Mouse (Mus musculus): ENCODE data around the gene Hdac5. TPM values are rescaled to one million over a fixed set of nuclear protein-coding genes. Genes with fewer than 3 reads are reported as not detected.

Gene Hdac5
- polyA plus RNA-seq, 1 experiment: 96.3 TPM

DNA sequence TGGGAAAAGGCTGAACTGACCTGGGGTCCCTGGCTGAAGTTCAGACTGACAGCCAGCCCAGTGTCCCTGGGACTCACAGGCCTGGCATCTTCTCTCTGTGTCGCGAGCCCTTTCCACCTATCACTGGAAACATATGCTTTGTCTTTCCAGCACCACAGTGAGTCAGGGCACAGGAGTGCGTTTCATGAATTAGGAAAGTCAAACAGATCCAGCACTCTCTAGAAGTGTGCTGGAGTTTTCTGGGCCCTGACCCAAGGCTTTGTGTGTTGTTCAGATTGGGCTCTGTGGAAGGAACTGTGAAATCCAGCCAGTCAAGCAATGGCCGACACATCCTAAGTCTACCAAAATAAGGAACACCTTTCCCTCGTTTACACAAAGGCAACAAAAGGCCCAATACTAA lies 4.7 kb downstream of the Hdac5 start:
- no peak overlapping the region for H3K27ac ChIP-seq (ENCODE audit: insufficient read depth, low read depth, low read length)
- TF ChIP-seq POLR2A (IDR thresholded peaks at IDR 0.05; ENCODE audit: borderline replicate concordance, low read depth, low read length) (no peak), CTCF (IDR thresholded peaks at IDR 0.05; ENCODE audit: low read depth, low read length) (no peak)
- H3K4me1 ChIP-seq (ENCODE audit: control insufficient read depth, insufficient read depth, low read length): peaks cover 45% of the 10 kb centered on the region
- no peak overlapping the region for H3K4me3 ChIP-seq (ENCODE audit: insufficient read depth, low read length)

DNA sequence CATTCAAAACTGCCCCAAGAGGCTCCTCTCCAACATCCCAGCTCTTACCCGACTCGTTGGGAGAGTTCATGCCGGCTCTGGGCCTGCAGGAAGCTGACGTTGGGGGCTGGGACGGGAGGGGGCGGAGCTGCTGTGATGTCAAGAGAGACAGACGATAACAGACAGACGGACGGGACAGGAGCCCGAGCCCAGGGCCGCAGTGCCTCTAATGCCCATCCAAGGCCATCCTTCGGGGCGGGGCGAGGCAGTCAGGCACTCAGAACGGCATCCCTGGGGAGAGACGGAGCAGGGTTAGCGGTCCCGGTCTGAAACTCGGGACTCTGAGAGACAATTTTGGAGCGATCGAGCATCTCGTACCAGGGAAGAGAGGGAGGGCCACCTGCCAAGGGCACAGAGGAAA lies 5.3 kb downstream of the Hdac5 start:
- TF ChIP-seq CTCF (IDR thresholded peaks at IDR 0.05; ENCODE audit: low read depth, low read length) (no peak), POLR2A (IDR thresholded peaks at IDR 0.05; ENCODE audit: borderline replicate concordance, low read depth, low read length) (no peak)
- Histone ChIP-seq H3K4me3 (ENCODE audit: insufficient read depth, low read length) (no peak overlapping the region), H3K4me1 (ENCODE audit: control insufficient read depth, insufficient read depth, low read length) (peaks cover 51% of the 10 kb centered on the region), H3K27ac (ENCODE audit: insufficient read depth, low read depth, low read length) (no peak overlapping the region)

DNA sequence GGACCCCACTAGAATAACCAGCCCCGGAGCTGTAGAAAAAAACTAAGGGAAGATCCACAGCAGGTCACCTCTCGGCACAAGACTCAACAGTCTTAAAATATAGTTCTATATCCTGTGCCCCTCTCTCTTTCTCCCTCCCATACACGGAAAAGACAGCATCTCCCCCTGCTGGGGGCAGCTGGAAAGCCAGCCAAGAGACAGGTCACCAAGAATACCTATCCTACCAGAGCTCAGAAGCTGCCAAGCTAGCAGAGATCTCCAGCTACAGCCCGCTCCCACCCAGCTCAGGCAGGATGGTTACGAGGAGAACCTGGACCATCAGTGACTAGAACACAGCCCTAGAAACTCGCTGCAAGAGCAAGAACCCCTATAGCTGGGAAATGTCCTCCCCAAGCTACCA lies 6.8 kb downstream of the Hdac5 start:
- H3K4me1 ChIP-seq (ENCODE audit: control insufficient read depth, insufficient read depth, low read length): peaks cover 53% of the 10 kb centered on the region

DNA sequence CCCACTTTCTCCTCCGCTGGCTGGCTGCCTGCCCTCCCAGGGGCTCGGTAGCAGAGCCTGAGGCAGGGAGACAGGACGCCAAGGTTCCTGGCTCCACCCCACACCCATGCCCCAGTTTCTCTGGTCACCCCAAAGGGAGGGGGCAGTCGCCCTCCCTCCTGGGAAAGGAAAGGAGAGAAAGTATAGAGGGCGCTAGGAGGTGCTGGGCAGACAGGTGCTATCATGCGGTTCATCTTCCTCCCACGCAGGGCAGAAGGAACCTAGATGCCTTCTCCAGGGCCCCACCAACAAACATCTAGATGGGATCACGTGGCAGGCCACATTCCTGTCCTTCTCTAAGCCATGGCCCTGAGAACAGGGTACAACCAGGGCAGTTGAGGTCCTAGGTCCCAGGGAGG lies 8.0 kb downstream of the Hdac5 start:
- TF ChIP-seq POLR2A (IDR thresholded peaks at IDR 0.05; ENCODE audit: borderline replicate concordance, low read depth, low read length) (no peak), CTCF (IDR thresholded peaks at IDR 0.05; ENCODE audit: low read depth, low read length) (no peak)
- Histone ChIP-seq H3K4me3 (ENCODE audit: insufficient read depth, low read length) (no peak overlapping the region), H3K4me1 (ENCODE audit: control insufficient read depth, insufficient read depth, low read length) (peaks cover 56% of the 10 kb centered on the region), H3K27ac (ENCODE audit: insufficient read depth, low read depth, low read length) (peak overlapping the region; percentile 44)

More for the DNA sequence above, 6.8 kb downstream of the Hdac5 start:
- Histone ChIP-seq H3K4me3 (ENCODE audit: insufficient read depth, low read length) (no peak overlapping the region), H3K27ac (ENCODE audit: insufficient read depth, low read depth, low read length) (no peak overlapping the region)
- no peak for TF ChIP-seq POLR2A (IDR thresholded peaks at IDR 0.05; ENCODE audit: borderline replicate concordance, low read depth, low read length)
- no peak; the same call in 1 of the 2 replicates for TF ChIP-seq CTCF (IDR thresholded peaks at IDR 0.05; ENCODE audit: low read depth, low read length)

DNA sequence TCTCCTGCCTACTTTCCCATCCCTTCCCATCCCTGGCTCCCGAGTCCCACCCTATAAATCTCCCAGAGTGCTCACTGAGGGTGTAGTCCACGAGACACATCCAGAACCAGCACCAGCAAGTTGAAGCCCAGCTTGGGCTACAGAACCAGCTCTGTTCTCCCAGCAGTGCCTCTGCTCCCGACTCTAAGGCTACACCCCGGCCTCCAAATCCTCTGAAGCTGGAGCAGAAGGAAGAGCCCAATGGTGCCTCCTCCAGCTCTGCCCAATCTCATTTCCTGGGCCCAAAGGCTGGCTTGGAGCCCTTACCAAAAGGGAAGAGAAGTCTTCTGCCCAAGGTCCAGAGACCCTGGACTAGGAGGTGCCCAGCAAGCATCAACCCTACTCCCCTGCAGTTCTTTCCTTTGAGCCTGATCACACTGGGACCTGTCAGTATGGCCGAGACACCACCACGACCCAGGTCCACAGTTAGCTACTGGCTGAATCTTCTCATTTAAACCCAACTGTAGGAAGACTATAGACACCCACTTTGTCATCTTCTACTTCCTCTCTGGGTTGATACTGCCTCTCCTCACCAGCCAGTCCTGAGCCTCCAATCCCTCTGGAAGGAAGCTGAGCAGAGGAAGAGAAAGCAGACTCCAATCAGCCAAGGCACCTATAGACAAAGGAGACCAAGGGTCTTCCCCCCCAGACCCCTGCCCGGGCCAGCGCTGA lies 8.6 kb downstream of the Hdac5 start:
- Histone ChIP-seq H3K4me1 (ENCODE audit: control insufficient read depth, insufficient read depth, low read length) (peaks cover 58% of the 10 kb centered on the region), H3K27ac (ENCODE audit: insufficient read depth, low read depth, low read length) (peak overlapping the region; percentile 44), H3K4me3 (ENCODE audit: insufficient read depth, low read length) (no peak overlapping the region)
- TF ChIP-seq CTCF (IDR thresholded peaks at IDR 0.05; ENCODE audit: low read depth, low read length): no peak
- TF ChIP-seq POLR2A (IDR thresholded peaks at IDR 0.05; ENCODE audit: borderline replicate concordance, low read depth, low read length): no peak

DNA sequence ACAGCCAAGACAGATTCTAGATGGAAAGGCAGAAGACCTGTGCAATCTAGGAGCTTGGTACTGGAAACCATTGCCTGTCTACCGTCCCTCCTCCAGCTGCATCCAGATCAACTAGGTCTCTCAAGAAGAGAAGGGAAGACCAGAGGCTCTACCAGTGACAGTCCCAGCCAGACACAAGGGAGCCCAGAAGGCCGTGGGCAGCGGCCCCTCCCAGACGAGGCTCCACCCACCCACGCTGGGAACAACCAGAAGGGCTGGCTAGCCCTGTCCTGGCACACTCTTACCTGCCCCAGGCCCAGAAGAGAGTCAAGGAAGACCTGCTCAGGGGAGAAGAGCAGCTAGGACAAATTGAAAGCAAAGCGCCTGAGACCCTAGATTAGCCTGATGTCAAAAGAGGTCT lies 9.5 kb downstream of the Hdac5 start:
- peaks cover 66% of the 10 kb centered on the region for H3K4me1 ChIP-seq (ENCODE audit: control insufficient read depth, insufficient read depth, low read length)
- no peak overlapping the region for H3K27ac ChIP-seq (ENCODE audit: insufficient read depth, low read depth, low read length)
- TF ChIP-seq CTCF (IDR thresholded peaks at IDR 0.05; ENCODE audit: low read depth, low read length) (no peak), POLR2A (IDR thresholded peaks at IDR 0.05; ENCODE audit: borderline replicate concordance, low read depth, low read length) (no peak)
- no peak overlapping the region for H3K4me3 ChIP-seq (ENCODE audit: insufficient read depth, low read length)

DNA sequence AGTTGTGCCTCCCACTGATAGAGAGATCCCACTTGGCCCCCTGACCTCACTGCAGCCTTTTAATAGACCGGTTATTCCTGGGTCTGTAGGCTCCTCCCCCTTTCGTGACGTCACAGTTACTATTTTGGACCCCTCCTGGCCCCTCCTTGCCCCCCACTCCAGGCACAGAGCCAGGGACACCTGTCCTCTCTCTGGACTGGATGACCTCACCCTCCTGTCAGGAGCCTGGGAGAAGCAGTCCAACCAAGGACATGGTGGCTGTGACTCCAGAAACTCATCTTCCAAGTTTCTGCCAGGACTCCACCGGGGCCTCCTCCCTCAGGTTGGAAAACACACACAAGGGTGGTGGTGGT lies 10.0 kb downstream of the Hdac5 start:
- H3K4me3 ChIP-seq (ENCODE audit: insufficient read depth, low read length): no peak overlapping the region
- H3K4me1 ChIP-seq (ENCODE audit: control insufficient read depth, insufficient read depth, low read length): peaks cover 69% of the 10 kb centered on the region
- TF ChIP-seq CTCF (IDR thresholded peaks at IDR 0.05; ENCODE audit: low read depth, low read length) (no peak), POLR2A (IDR thresholded peaks at IDR 0.05; ENCODE audit: borderline replicate concordance, low read depth, low read length) (no peak)
- no peak overlapping the region for H3K27ac ChIP-seq (ENCODE audit: insufficient read depth, low read depth, low read length)

DNA sequence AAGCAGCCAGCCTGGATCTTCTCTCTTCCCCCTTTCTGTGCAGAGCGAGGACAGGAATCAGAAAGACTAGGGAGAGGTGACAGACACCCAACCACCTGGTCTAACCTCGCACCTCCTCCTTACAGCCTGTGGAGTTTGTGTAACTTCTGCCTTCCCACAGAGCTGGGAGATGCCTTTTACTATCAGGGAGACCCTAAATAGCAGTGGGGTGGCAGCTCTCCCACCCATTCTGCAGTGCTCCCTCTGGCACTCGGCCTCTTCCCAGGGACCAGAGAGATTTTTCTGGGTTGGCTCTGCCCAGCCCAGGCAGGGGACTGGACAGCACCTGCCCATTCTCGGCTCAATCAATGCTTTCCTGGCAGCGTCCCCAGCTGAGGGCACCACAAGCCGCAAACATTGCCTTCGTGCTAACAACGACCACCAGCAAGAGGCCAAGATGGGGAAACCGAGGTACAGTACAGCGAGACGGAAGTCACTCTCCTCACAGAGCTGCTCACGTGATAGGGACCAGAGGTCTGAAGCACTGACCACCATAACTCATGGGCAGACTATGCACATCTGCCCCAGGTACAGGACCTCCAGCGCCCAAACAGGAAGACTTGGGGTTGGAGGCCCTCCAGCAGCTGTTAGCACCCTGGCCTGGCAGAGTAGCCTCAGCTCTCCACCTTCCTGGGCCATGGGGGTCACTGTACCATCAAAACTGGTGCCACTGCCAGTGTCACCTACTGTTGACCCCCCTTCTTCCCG lies 10.5 kb downstream of the Hdac5 start:
- peaks cover 74% of the 10 kb centered on the region for H3K4me1 ChIP-seq (ENCODE audit: control insufficient read depth, insufficient read depth, low read length)

DNA sequence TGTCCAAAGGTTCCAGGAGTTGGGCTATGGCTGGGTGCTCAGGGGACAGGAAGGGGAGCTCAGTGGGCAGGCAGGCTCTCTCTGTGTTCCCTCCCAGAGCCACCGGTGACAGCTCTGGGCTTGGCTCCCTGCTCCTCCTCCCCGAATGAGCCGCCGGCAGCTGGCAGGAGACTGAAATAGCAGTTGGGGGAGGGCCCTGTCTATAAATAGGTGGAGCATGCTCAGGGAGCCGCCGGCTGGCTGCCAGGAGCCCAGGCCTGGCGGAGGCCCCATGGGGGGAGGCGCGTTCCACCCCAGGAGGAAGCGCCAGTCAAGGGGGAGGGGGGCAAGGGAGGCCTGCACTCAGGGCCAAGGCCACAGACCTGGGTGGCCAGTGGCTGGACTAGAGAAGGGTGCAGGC lies 11.2 kb downstream of the Hdac5 start:
- Histone ChIP-seq H3K4me1 (ENCODE audit: control insufficient read depth, insufficient read depth, low read length) (peaks cover 74% of the 10 kb centered on the region), H3K27ac (ENCODE audit: insufficient read depth, low read depth, low read length) (peak overlapping the region; percentile 82)
- TF ChIP-seq CTCF (IDR thresholded peaks at IDR 0.05; ENCODE audit: low read depth, low read length) (no peak), POLR2A (IDR thresholded peaks at IDR 0.05; ENCODE audit: borderline replicate concordance, low read depth, low read length) (no peak)

More for the DNA sequence above, 10.5 kb downstream of the Hdac5 start:
- peak overlapping the region; percentile 59 for H3K27ac ChIP-seq (ENCODE audit: insufficient read depth, low read depth, low read length)
- no peak for TF ChIP-seq CTCF (IDR thresholded peaks at IDR 0.05; ENCODE audit: low read depth, low read length)
- no peak for TF ChIP-seq POLR2A (IDR thresholded peaks at IDR 0.05; ENCODE audit: borderline replicate concordance, low read depth, low read length)
- 0 out of 2 replicates have a peak overlapping the region, but pooled peaks have one; percentile 1 for H3K4me3 ChIP-seq (ENCODE audit: insufficient read depth, low read length)

DNA sequence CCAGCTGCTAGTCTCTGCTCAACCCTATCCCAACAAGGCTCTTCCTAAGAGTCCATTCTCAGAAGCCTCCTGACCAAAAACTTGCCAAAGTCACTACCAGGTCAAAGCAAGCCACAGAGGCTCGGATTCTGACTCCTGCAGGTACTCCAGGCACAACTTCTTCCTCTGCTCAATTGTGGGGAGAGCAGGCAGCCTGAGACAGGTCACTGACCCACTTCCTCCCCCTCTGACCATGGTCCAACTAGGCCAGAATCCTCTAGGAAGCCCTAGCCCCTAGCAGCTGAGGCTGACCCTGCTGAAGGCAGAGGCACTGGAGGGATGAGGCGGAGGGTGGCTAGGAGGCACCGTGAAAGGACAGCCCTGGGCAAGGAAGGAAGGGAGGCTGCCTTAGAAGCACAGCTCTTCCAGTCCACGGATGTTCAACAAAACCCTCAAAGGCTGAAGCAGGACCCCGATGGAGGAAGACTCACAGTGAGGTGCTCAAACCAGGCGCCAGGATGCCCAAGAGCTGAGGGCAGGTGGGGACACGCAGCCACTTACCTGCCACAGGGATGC lies 12.0 kb downstream of the Hdac5 start:
- peaks cover 73% of the 10 kb centered on the region for H3K4me1 ChIP-seq (ENCODE audit: control insufficient read depth, insufficient read depth, low read length)
- TF ChIP-seq CTCF (IDR thresholded peaks at IDR 0.05; ENCODE audit: low read depth, low read length) (no peak), POLR2A (IDR thresholded peaks at IDR 0.05; ENCODE audit: borderline replicate concordance, low read depth, low read length) (no peak)
- peak overlapping the region; percentile 68 for H3K4me3 ChIP-seq (ENCODE audit: insufficient read depth, low read length)
- peak overlapping the region; percentile 82 for H3K27ac ChIP-seq (ENCODE audit: insufficient read depth, low read depth, low read length)

More for the DNA sequence above, 11.2 kb downstream of the Hdac5 start:
- H3K4me3 ChIP-seq (ENCODE audit: insufficient read depth, low read length): peak overlapping the region; percentile 68
